Mouse (Mus musculus): Measurements from ENCODE around the gene N4bp1.

The N4bp1 gene

GRCm38 (mm10) chr8:86825674-86826448 is 59.2 kb downstream of the N4bp1 start:
- no peak for DNase-seq (ENCODE audit: low spot score in 2 of 2)

GRCm38 (mm10) chr8:86824735-86825134 is 60.3 kb downstream of the N4bp1 start:
- DNase-seq (ENCODE audit: low spot score in 2 of 2): no peak

- DNase-seq (ENCODE audit: low spot score in 2 of 2): no peak
Measured at GRCm38 (mm10) chr8:86820756-86821201, 64.3 kb downstream of the N4bp1 start.

- DNase-seq (ENCODE audit: low spot score in 2 of 2): no peak
Measured at GRCm38 (mm10) chr8:86820186-86820755, 64.8 kb downstream of the N4bp1 start.

GRCm38 (mm10) chr8:86819426-86819825 is 65.6 kb downstream of the N4bp1 start:
- DNase-seq (ENCODE audit: low spot score in 2 of 2): no peak

- no peak for DNase-seq (ENCODE audit: low spot score in 2 of 2)
Measured at GRCm38 (mm10) chr8:86808990-86809960, 75.8 kb downstream of the N4bp1 start.

GRCm38 (mm10) chr8:86808239-86808638 is 76.8 kb downstream of the N4bp1 start:
- DNase-seq (ENCODE audit: low spot score in 2 of 2): no peak

GRCm38 (mm10) chr8:86801988-86802387 is 83.1 kb downstream of the N4bp1 start:
- DNase-seq (ENCODE audit: low spot score in 2 of 2): no peak

GRCm38 (mm10) chr8:86800966-86801365 is 84.1 kb downstream of the N4bp1 start:
- DNase-seq (ENCODE audit: low spot score in 2 of 2): no peak

GRCm38 (mm10) chr8:86798141-86798540 is 86.9 kb downstream of the N4bp1 start:
- no peak for DNase-seq (ENCODE audit: low spot score in 2 of 2)

GRCm38 (mm10) chr8:86797705-86798104 is 87.4 kb downstream of the N4bp1 start:
- DNase-seq (ENCODE audit: low spot score in 2 of 2): no peak

GRCm38 (mm10) chr8:86794716-86795115 is 90.3 kb downstream of the N4bp1 start:
- DNase-seq (ENCODE audit: low spot score in 2 of 2): no peak

GRCm38 (mm10) chr8:86791542-86791941 is 93.5 kb downstream of the N4bp1 start:
- no peak for DNase-seq (ENCODE audit: low spot score in 2 of 2)

GRCm38 (mm10) chr8:86789576-86789975 is 95.5 kb downstream of the N4bp1 start:
- no peak for DNase-seq (ENCODE audit: low spot score in 2 of 2)

GRCm38 (mm10) chr8:86787891-86788420 is 97.1 kb downstream of the N4bp1 start:
- DNase-seq (ENCODE audit: low spot score in 2 of 2): no peak

GRCm38 (mm10) chr8:86786498-86786897 is 98.6 kb downstream of the N4bp1 start:
- no peak for DNase-seq (ENCODE audit: low spot score in 2 of 2)

- peak in 1 of 2 experiments; percentile 14 for DNase-seq (ENCODE audit: low spot score in 2 of 2)
Measured at GRCm38 (mm10) chr8:86781094-86781493, 104.0 kb downstream of the N4bp1 start.

GRCm38 (mm10) chr8:86779207-86779606 is 105.9 kb downstream of the N4bp1 start:
- DNase-seq (ENCODE audit: low spot score in 2 of 2): no peak

GRCm38 (mm10) chr8:86769945-86770715 is 114.9 kb downstream of the N4bp1 start:
- DNase-seq (ENCODE audit: low spot score in 2 of 2): no peak

- peak in 1 of 2 experiments; percentile 27 for DNase-seq (ENCODE audit: low spot score in 2 of 2)
Measured at GRCm38 (mm10) chr8:86768499-86768898, 116.6 kb downstream of the N4bp1 start.
